Mouse (Mus musculus): ENCODE measurements around the gene Trim16. TPM values are rescaled to one million over a fixed set of nuclear protein-coding genes. Genes with fewer than 3 reads are reported as not detected.

Trim16 gene
- polyA plus RNA-seq, 1 experiment from 2014 or later: 20.9 TPM

DNA sequence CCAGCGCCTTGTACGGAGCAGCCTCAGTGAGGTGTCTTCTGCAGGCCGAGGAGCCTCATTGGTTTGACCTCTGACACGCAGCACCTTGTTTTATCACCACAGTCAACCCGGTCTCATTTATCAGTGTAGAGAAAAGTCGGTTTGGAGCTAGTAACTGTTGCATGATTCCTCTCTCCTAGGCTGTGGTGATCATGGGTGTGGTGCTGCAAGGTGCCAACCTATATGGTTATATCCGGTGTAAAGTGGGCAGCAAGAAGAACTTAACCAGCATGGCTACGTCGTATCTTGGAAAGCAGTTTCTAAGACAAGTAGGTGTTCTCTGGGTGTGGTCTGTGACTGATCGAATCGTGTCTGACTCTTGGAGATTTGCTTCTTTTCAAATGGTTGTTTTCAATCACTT, 71.7 kb downstream of the Trim16 start:
- H3K4me2 ChIP-seq (replicated peaks): no peak overlapping the region
- no peaks in the 10 kb centered on the region for H3K9me3 ChIP-seq (replicated peaks)
- H3K36me3 ChIP-seq: peaks cover 50% of the 10 kb centered on the region
- no peaks in the 10 kb centered on the region for H3K27me3 ChIP-seq
- ATAC-seq (ENCODE audit: insufficient number of reproducible peaks, low FRiP score, low TSS enrichment, low read depth): no peak
- no peak overlapping the region for H3K27ac ChIP-seq (replicated peaks)
- no peak overlapping the region for H3K9ac ChIP-seq
- WGBS: 88% methylated on average over 11 of the region's 11 CpGs
- H3K4me3 ChIP-seq (replicated peaks): no peak overlapping the region
- H3K4me1 ChIP-seq: 0 out of 2 replicates have a peak, but pooled peaks cover 6% of the 10 kb centered on the region

Other genes starting within 250 kb of the Trim16 start
- 5.3 and 6.4 TPM in 2 replicates for gene Trpv2, start 245.7 kb upstream of the Trim16 start, polyA plus RNA-seq (2015; fragmentation: Nextera tagmentation; extraction: Ambion mirVana)
- 16.2 and 16.3 TPM in 2 replicates for gene Lrrc75a, start 171.7 kb upstream of the Trim16 start, polyA plus RNA-seq (2015; fragmentation: Nextera tagmentation; extraction: Ambion mirVana)
- 51.4 and 52.4 TPM in 2 replicates for gene Mmgt2, start 171.6 kb upstream of the Trim16 start, polyA plus RNA-seq (2015; fragmentation: Nextera tagmentation; extraction: Ambion mirVana)
- gene Zfp287, start 88.3 kb upstream of the Trim16 start, polyA plus RNA-seq (2015; fragmentation: Nextera tagmentation; extraction: Ambion mirVana): 9.1 and 10.5 TPM in 2 replicates
- gene Gm10428, start 67.1 kb upstream of the Trim16 start, polyA plus RNA-seq (2015; fragmentation: Nextera tagmentation; extraction: Ambion mirVana): not detected in 2 replicates
- 22.4 and 23.4 TPM in 2 replicates for gene Zfp286, start 30.8 kb upstream of the Trim16 start, polyA plus RNA-seq (2015; fragmentation: Nextera tagmentation; extraction: Ambion mirVana)
- 0.72 and 1.1 TPM in 2 replicates for gene Fbxw10, start 26.8 kb downstream of the Trim16 start, polyA plus RNA-seq (2015; fragmentation: Nextera tagmentation; extraction: Ambion mirVana)
- 79.9 and 81.1 TPM in 2 replicates for gene Tvp23b, start 59.2 kb downstream of the Trim16 start, polyA plus RNA-seq (2015; fragmentation: Nextera tagmentation; extraction: Ambion mirVana)
- gene Cdrt4, start 131.0 kb downstream of the Trim16 start, polyA plus RNA-seq (2015; fragmentation: Nextera tagmentation; extraction: Ambion mirVana): 0.25 and 0.32 TPM in 2 replicates
- 0.09 and 0.63 TPM in 2 replicates for gene Tekt3, start 241.4 kb downstream of the Trim16 start, polyA plus RNA-seq (2015; fragmentation: Nextera tagmentation; extraction: Ambion mirVana)

All from embryonic facial prominence, embryonic 15.5 days (tissue).